Mouse (Mus musculus) spleen, postnatal 4 days (tissue): ENCODE results near the gene Pdzrn3.
A peak's percentile ranks its signal among the peaks of the same experiment; 100 is the strongest.

Experiments
- DNase-seq, 2 experiments: peaks; one replicate each; pipeline ENCODE4 v3.0.0; 2022; ENCODE audit warnings: low spot score in 2 of 2

Pdzrn3 gene

DNA sequence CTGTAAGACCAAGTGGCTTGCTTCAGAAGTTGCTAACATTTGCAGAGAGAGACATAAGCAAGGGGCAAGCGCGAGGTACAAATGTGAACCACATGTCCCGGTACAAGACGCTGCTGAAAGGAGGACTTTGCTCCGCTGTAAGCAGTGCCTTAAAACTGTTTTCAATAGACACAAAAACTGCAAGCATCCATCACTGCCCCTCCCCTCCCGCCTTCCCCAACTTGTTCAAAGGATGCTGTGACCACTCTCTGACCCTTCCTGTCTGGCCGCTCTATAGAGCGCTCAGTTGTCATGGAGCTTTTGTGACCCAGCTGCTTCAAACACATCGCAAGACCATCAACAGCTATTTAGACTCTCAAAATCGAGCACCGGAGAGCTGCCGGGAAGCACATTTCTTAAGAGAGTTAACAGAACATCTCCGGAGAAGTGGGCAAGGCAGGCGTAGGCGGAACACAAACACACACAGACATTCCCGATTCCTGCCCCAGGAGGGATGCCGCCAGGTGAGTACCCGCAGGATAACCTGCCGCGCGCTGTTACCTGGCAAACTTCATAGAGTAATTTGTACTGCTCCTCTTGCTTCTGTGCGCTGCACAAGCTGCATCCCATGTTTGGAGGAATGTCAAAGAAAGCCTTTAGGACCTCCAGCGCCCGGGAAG is 179.3 kb downstream of the Pdzrn3 start:
- DNase-seq = no peak

DNA sequence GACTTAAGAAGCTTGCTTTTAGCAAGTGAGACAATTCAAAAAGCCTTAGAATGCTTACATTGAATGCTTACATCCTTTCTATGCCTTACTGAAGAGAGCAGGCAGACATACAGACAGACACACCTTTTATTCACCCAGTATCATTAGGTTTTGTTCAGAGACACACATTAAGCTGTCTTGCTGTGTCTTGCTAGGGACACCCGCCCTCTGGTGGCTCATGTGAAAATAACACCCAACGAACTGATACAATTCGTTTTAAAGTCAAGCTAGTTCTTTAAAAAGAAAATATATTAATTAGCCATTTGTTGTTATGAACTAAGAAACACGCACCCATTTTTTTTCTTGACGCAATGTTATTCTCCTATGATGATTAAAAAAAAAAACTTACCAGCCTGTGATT is 180.1 kb downstream of the Pdzrn3 start:
- DNase-seq = peak; percentile 21 to 70

DNA sequence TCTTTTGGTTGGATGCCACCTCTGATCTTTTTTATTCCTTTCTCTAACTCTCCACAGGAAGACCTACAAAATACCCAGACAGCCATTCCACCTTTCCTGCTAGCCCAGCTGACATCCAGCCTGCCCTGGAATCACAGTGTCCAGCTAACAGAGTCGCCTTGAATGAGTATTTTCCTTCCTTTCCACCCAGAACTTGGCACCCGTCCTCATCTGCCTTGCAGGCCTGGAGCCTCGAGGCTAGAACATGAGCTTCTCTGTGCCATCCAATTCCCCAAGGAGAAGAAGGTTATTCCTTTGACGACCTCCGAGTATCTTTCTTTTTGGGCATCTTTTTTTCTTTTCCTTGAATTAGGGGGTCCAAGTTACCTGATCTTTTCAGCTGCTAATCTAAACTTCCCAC is 181.8 kb downstream of the Pdzrn3 start:
- no peak for DNase-seq

DNA sequence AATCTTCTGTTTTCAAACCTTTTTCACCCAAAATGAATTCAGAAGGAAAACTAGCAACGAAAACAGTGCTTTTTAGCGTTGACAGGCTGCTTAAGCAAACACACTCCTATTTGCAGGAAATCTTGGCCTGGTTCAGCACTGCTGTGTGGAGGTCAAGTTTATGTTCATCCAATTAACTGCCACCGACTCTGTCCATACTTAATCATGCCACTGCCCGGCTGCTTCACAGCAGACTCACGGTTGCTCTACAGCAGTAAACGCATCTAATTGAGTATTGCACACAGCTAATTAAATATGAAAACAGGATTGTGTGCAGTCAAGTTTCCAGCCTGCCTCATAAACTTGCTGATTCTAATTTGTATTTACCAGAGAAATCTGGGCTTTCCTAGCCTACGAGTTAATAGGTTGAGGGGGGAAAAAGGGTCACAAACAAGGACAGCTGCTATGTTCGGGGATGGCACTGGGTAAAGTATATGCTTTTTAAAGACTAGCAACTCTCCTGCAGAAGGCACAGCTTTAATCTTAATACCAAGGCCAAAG is 183.2 kb downstream of the Pdzrn3 start:
- no peak for DNase-seq

DNA sequence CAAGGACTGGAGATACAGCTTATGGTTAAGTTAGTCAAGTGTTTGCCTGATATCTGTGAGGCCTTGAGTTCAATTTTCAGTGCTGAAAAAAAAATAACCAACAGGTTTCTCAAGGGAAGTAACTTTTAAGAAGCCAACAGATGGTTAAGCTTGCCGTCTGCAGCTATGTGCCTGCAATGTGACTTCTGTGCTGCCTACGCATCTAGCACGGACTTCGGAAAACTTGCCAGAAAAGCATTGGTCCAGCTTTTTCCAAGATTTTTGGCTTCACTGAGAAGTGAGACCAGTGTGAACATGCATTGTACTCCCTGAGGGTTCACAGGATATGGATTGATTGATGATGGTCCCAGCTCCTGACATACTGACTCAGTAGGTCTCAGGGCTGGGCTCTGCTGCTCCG is 186.1 kb downstream of the Pdzrn3 start:
- DNase-seq = no peak

DNA sequence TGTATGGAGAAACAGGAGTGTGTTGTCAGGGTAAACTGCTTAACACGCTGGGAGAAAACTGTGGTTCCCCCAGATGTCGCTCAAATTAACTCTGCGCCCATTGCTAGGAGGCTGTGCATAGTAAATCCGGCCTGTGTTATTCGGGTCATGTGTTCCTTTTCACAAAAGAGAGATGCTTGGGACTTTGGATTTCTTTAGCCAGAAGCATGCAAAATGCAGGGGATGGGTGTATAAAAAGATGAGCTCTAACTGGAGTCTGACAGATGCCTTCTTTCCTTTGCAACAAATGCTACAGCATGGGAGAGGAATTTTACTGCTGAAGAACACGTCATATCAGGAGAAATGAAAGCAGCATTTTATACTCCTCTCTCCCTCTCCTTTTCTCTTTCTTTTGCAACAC is 190.4 kb downstream of the Pdzrn3 start:
- no peak for DNase-seq

DNA sequence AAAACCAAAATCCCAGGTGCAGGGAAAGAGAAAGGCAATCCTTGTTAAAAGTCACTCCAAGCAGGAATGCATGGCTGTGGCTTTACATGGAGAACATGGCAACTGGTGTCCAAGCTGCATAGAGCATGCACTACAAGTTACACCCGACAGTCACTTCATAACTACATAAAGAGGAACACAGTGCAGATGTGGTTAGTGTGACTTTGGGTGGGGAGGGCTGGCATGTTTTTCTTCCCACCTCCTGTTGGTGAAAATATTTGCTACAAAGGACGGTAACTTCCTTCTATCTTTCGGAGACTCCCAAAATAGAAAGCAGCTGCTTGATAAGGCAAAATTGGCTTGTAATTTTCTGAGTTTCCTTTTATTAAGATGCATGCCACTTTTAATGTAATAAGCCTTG is 190.8 kb downstream of the Pdzrn3 start:
- DNase-seq = no peak

DNA sequence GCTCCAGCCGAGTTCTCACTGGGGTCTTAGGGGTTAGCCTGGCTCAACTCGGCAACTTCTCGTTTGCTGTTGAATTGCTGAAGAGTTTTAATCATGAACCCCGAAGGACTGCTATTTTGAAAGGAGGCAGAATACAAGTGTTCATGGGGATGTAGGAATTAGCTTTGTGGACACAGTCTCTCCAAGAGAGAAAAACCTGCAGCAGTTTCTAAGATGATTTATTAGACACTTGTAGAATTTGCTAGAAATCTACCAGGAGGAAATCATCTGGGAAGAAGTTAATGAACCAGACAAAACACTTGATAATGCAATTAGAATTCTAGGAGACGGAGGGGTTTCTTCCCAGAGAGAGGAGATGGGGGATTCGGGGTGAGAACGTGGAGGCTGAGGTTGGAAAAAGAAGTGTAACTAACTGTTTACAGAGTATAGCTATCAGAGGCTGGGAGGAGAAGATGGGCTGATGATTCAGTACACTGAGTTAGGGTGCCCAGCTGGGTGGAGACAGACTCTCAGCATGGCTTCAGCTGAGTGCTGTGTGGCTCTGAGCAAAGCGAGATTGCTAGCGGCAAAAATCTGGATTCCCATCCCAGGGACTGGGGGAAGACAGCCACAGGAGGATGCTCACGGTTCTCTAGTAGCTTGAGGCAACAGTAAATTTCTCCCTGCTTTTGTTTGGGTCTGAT is 193.5 kb downstream of the Pdzrn3 start:
- DNase-seq = no peak

DNA sequence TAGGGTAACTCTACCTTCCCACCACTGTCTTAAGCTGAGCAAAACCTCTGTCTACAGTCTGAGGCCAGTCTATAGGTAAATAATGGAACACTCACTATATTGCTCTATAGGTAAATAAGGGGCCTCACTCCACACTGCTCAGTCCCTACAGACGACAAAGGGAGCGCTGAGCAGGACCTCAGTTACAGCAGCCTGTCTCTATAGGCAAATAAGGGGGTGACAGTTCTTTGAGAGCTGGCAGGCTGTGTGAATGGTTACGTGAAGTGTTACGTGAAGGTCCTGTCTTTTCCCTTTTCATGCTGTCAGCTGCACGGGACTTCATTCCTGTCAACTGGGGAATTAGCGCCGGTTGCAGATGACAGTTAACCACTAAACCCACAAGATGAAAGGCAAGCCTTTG is 207.0 kb downstream of the Pdzrn3 start:
- no peak for DNase-seq

DNA sequence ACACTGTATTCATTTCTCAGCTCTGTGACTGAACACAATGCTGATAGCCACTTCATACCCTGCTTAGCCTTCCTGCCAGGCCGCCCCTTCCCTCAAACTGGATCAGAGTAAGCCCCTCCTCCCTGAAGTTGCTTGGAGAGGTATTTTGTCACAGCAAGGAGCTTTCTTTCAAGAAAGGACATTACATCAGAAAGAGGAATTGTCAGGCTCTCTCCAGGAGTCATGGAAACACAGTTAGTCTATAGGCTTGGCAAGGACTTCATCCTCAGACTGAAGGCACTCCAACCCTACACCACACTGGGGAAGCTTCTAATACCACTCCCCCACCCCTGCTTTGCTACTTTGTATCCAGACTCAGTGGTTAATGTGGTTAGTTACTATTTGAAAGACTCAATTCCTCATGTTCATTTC is 224.2 kb downstream of the Pdzrn3 start:
- DNase-seq = no peak

DNA sequence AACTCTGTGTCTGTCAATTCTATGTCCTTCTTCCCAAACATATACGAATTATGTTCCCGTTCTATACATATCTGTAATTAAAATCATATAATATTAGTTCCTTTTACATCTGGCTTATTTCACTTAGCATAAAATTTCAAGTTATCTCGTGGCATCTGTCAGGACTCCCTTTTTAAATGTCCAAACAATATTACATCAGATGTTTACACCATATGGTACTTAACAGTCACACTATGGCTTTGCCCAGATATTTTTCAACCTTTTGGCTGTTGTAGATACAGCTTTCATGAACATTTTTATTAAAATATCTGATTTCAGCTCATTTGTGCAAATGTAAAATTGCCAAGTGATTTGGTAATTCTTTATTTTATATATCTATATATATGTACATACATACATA is 242.3 kb downstream of the Pdzrn3 start:
- no peak for DNase-seq

- DNase-seq = no peak
Observed at GRCm38 (mm10) chr6:101125396-101125795, 252.3 kb downstream of the Pdzrn3 start.

DNA sequence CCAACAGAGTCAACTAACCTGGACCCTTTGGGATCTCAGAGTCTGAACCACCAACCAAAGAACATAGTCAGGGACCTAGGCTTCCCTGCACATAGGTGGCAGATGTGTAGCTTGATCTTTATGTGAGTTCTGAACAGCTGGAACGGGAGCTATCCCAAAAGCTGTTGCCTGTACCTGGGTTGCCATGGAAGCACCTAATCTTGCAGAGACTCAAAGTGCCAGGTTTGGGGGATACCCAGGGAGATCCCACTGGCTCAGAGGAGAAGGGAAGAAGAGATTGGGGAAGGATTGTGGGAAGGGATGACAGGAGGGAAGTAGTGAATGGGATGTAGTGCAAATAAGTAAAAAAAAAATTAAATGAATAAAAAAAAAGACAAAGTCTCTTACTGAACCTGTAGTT is 268.7 kb downstream of the Pdzrn3 start:
- no peak for DNase-seq

- no peak for DNase-seq
Observed at GRCm38 (mm10) chr6:101103506-101103905, 274.2 kb downstream of the Pdzrn3 start.

GRCm38 (mm10) chr6:101101709-101102654 is 275.7 kb downstream of the Pdzrn3 start:
- no peak for DNase-seq
